Mouse (Mus musculus): Measurements from ENCODE around the gene Tbr1.

Tbr1 gene

GRCm38 (mm10) chr2:61802656-61803251, at the start of gene Tbr1:
Gene Tbr1 (plus strand): TSS chr2:61802930.
- DNase-seq (ENCODE audit: extremely low read depth, low read depth) = no peak

GRCm38 (mm10) chr2:61754989-61755388, 47.7 kb upstream of the Tbr1 start:
- no peak for DNase-seq (ENCODE audit: extremely low read depth, low read depth)

GRCm38 (mm10) chr2:61759234-61759855, 43.4 kb upstream of the Tbr1 start:
- DNase-seq (ENCODE audit: extremely low read depth, low read depth) = no peak

- no peak for DNase-seq (ENCODE audit: extremely low read depth, low read depth)
Measured at GRCm38 (mm10) chr2:61760044-61760443, 42.7 kb upstream of the Tbr1 start.

- DNase-seq (ENCODE audit: extremely low read depth, low read depth) = no peak
Measured at GRCm38 (mm10) chr2:61764470-61765105, 38.1 kb upstream of the Tbr1 start.

GRCm38 (mm10) chr2:61765526-61765925, 37.2 kb upstream of the Tbr1 start:
- DNase-seq (ENCODE audit: extremely low read depth, low read depth) = no peak

- DNase-seq (ENCODE audit: extremely low read depth, low read depth) = no peak
Measured at GRCm38 (mm10) chr2:61780794-61781193, 21.9 kb upstream of the Tbr1 start.

GRCm38 (mm10) chr2:61794960-61795359, 7.8 kb upstream of the Tbr1 start:
- no peak for DNase-seq (ENCODE audit: extremely low read depth, low read depth)

GRCm38 (mm10) chr2:61798048-61798447, 4.7 kb upstream of the Tbr1 start:
- DNase-seq (ENCODE audit: extremely low read depth, low read depth) = no peak

- peak; percentile 25 for DNase-seq (ENCODE audit: extremely low read depth, low read depth)
Measured at GRCm38 (mm10) chr2:61803443-61804367, 975 bp downstream of the Tbr1 start.

GRCm38 (mm10) chr2:61804382-61804840, 1.7 kb downstream of the Tbr1 start:
- no peak for DNase-seq (ENCODE audit: extremely low read depth, low read depth)

GRCm38 (mm10) chr2:61804841-61805540, 2.3 kb downstream of the Tbr1 start:
- DNase-seq (ENCODE audit: extremely low read depth, low read depth) = no peak

GRCm38 (mm10) chr2:61805541-61806345, 3.0 kb downstream of the Tbr1 start:
- DNase-seq (ENCODE audit: extremely low read depth, low read depth) = no peak

GRCm38 (mm10) chr2:61806346-61806825, 3.7 kb downstream of the Tbr1 start:
- DNase-seq (ENCODE audit: extremely low read depth, low read depth) = no peak

- no peak for DNase-seq (ENCODE audit: extremely low read depth, low read depth)
Measured at GRCm38 (mm10) chr2:61807151-61807550, 4.4 kb downstream of the Tbr1 start.

- no peak for DNase-seq (ENCODE audit: extremely low read depth, low read depth)
Measured at GRCm38 (mm10) chr2:61807781-61808180, 5.1 kb downstream of the Tbr1 start.

- DNase-seq (ENCODE audit: extremely low read depth, low read depth) = no peak
Measured at GRCm38 (mm10) chr2:61808776-61809175, 6.0 kb downstream of the Tbr1 start.

- no peak for DNase-seq (ENCODE audit: extremely low read depth, low read depth)
Measured at GRCm38 (mm10) chr2:61809381-61809780, 6.7 kb downstream of the Tbr1 start.

- no peak for DNase-seq (ENCODE audit: extremely low read depth, low read depth)
Measured at GRCm38 (mm10) chr2:61810751-61811150, 8.0 kb downstream of the Tbr1 start.

GRCm38 (mm10) chr2:61811163-61811506, 8.4 kb downstream of the Tbr1 start:
- no peak for DNase-seq (ENCODE audit: extremely low read depth, low read depth)

All from MEL-GATA-1-ER (cell line).